Mouse (Mus musculus): ENCODE measurements around the gene Cpeb3.

GRCm38 (mm10) chr19:37025839-37026319 is 182.5 kb downstream of the Cpeb3 start:
- no peak for TF ChIP-seq GATA1 (IDR thresholded peaks at IDR 0.05; ENCODE audit: borderline replicate concordance, low read length)
- no peak for TF ChIP-seq CTCF (IDR thresholded peaks at IDR 0.05; ENCODE audit: low read depth, low read length)
- TF ChIP-seq TAL1 (conservative IDR thresholded peaks at IDR 0.05; ENCODE audit: low read depth, low read length) = no peak
